Mouse (Mus musculus): ENCODE measurements around the gene Pomt1. TPM values are rescaled to one million over a fixed set of nuclear protein-coding genes. Genes with fewer than 3 reads are reported as not detected.
A peak's percentile ranks its signal among the peaks of the same experiment; 100 is the strongest.

Gene Pomt1
- polyA plus RNA-seq, 1 experiment from 2014 or later: 26.8 TPM

- 96% methylated on average over 5 of the region's 5 CpGs for WGBS
- no peak overlapping the region for H3K4me2 ChIP-seq (replicated peaks; ENCODE audit: low read depth, low read length)
- H3K27me3 ChIP-seq (ENCODE audit: control insufficient read depth, insufficient read depth, low read length): no peaks in the 10 kb centered on the region
- ATAC-seq (ENCODE audit: low FRiP score) (no peak), DNase-seq (ENCODE audit: low spot score) (no peak)
- no peaks in the 10 kb centered on the region for H3K4me1 ChIP-seq (replicated peaks; ENCODE audit: control insufficient read depth, insufficient read depth, low read length)
- H3K9me3 ChIP-seq (ENCODE audit: control insufficient read depth, low read length): no peaks in the 10 kb centered on the region
- H3K36me3 ChIP-seq (ENCODE audit: control insufficient read depth, insufficient read depth, low read length): peaks cover 56% of the 10 kb centered on the region
- no peak overlapping the region for H3K27ac ChIP-seq (ENCODE audit: low read depth, low read length)
- no peak overlapping the region for H3K4me3 ChIP-seq (ENCODE audit: low read depth, low read length)
- H3K9ac ChIP-seq (ENCODE audit: low read depth, low read length): no peak overlapping the region
Measured at GRCm38 (mm10) chr2:32218113-32218512, 18.3 kb upstream of the Pomt1 start.

- Histone ChIP-seq H3K27ac (ENCODE audit: low read depth, low read length) (no peak overlapping the region), H3K4me1 (replicated peaks; ENCODE audit: control insufficient read depth, insufficient read depth, low read length) (no peaks in the 10 kb centered on the region), H3K4me2 (replicated peaks; ENCODE audit: low read depth, low read length) (no peak overlapping the region), H3K36me3 (ENCODE audit: control insufficient read depth, insufficient read depth, low read length) (peaks cover 59% of the 10 kb centered on the region), H3K9ac (ENCODE audit: low read depth, low read length) (no peak overlapping the region), H3K27me3 (ENCODE audit: control insufficient read depth, insufficient read depth, low read length) (no peaks in the 10 kb centered on the region), H3K4me3 (ENCODE audit: low read depth, low read length) (no peak overlapping the region), H3K9me3 (ENCODE audit: control insufficient read depth, low read length) (no peaks in the 10 kb centered on the region)
- DNase-seq (ENCODE audit: low spot score) (no peak), ATAC-seq (ENCODE audit: low FRiP score) (no peak)
- WGBS: 85% methylated on average over 11 of the region's 11 CpGs
Measured at GRCm38 (mm10) chr2:32218541-32219334, 17.7 kb upstream of the Pomt1 start.

- 92% methylated on average over 14 of the region's 14 CpGs for WGBS
- no peaks in the 10 kb centered on the region for H3K4me1 ChIP-seq (replicated peaks; ENCODE audit: control insufficient read depth, insufficient read depth, low read length)
- DNase-seq (ENCODE audit: low spot score) (no peak), ATAC-seq (ENCODE audit: low FRiP score) (no peak)
- H3K4me2 ChIP-seq (replicated peaks; ENCODE audit: low read depth, low read length): no peak overlapping the region
- no peaks in the 10 kb centered on the region for H3K27me3 ChIP-seq (ENCODE audit: control insufficient read depth, insufficient read depth, low read length)
- H3K9me3 ChIP-seq (ENCODE audit: control insufficient read depth, low read length): no peaks in the 10 kb centered on the region
- H3K4me3 ChIP-seq (ENCODE audit: low read depth, low read length): no peak overlapping the region
- no peak overlapping the region for H3K27ac ChIP-seq (ENCODE audit: low read depth, low read length)
- peaks cover 61% of the 10 kb centered on the region for H3K36me3 ChIP-seq (ENCODE audit: control insufficient read depth, insufficient read depth, low read length)
- no peak overlapping the region for H3K9ac ChIP-seq (ENCODE audit: low read depth, low read length)
Measured at GRCm38 (mm10) chr2:32219501-32219900, 16.9 kb upstream of the Pomt1 start.

GRCm38 (mm10) chr2:32220021-32220420, 16.4 kb upstream of the Pomt1 start:
- no peaks in the 10 kb centered on the region for H3K27me3 ChIP-seq (ENCODE audit: control insufficient read depth, insufficient read depth, low read length)
- H3K9me3 ChIP-seq (ENCODE audit: control insufficient read depth, low read length): no peaks in the 10 kb centered on the region
- WGBS: 90% methylated on average over 6 of the region's 6 CpGs
- ATAC-seq (ENCODE audit: low FRiP score) (no peak), DNase-seq (ENCODE audit: low spot score) (no peak)
- no peak overlapping the region for H3K4me3 ChIP-seq (ENCODE audit: low read depth, low read length)
- H3K4me2 ChIP-seq (replicated peaks; ENCODE audit: low read depth, low read length): no peak overlapping the region
- H3K27ac ChIP-seq (ENCODE audit: low read depth, low read length): no peak overlapping the region
- H3K36me3 ChIP-seq (ENCODE audit: control insufficient read depth, insufficient read depth, low read length): peaks cover 59% of the 10 kb centered on the region
- no peak overlapping the region for H3K9ac ChIP-seq (ENCODE audit: low read depth, low read length)
- no peaks in the 10 kb centered on the region for H3K4me1 ChIP-seq (replicated peaks; ENCODE audit: control insufficient read depth, insufficient read depth, low read length)

- ATAC-seq (ENCODE audit: low FRiP score) (no peak), DNase-seq (ENCODE audit: low spot score) (no peak)
- H3K36me3 ChIP-seq (ENCODE audit: control insufficient read depth, insufficient read depth, low read length): peaks cover 55% of the 10 kb centered on the region
- no peaks in the 10 kb centered on the region for H3K9me3 ChIP-seq (ENCODE audit: control insufficient read depth, low read length)
- H3K4me3 ChIP-seq (ENCODE audit: low read depth, low read length): no peak overlapping the region
- H3K4me2 ChIP-seq (replicated peaks; ENCODE audit: low read depth, low read length): no peak overlapping the region
- no peaks in the 10 kb centered on the region for H3K27me3 ChIP-seq (ENCODE audit: control insufficient read depth, insufficient read depth, low read length)
- no peak overlapping the region for H3K27ac ChIP-seq (ENCODE audit: low read depth, low read length)
- no peaks in the 10 kb centered on the region for H3K4me1 ChIP-seq (replicated peaks; ENCODE audit: control insufficient read depth, insufficient read depth, low read length)
- WGBS: 94% methylated on average over 10 of the region's 10 CpGs
- no peak overlapping the region for H3K9ac ChIP-seq (ENCODE audit: low read depth, low read length)
Measured at GRCm38 (mm10) chr2:32220969-32221368, 15.4 kb upstream of the Pomt1 start.

- H3K36me3 ChIP-seq (ENCODE audit: control insufficient read depth, insufficient read depth, low read length): peaks cover 52% of the 10 kb centered on the region
- no peaks in the 10 kb centered on the region for H3K4me1 ChIP-seq (replicated peaks; ENCODE audit: control insufficient read depth, insufficient read depth, low read length)
- no peaks in the 10 kb centered on the region for H3K27me3 ChIP-seq (ENCODE audit: control insufficient read depth, insufficient read depth, low read length)
- H3K9me3 ChIP-seq (ENCODE audit: control insufficient read depth, low read length): no peaks in the 10 kb centered on the region
- H3K9ac ChIP-seq (ENCODE audit: low read depth, low read length): no peak overlapping the region
- ATAC-seq (ENCODE audit: low FRiP score) (no peak), DNase-seq (ENCODE audit: low spot score) (no peak)
- no peak overlapping the region for H3K4me3 ChIP-seq (ENCODE audit: low read depth, low read length)
- H3K4me2 ChIP-seq (replicated peaks; ENCODE audit: low read depth, low read length): no peak overlapping the region
- 91% methylated on average over 7 of the region's 7 CpGs for WGBS
- no peak overlapping the region for H3K27ac ChIP-seq (ENCODE audit: low read depth, low read length)
Measured at GRCm38 (mm10) chr2:32221577-32221976, 14.8 kb upstream of the Pomt1 start.

- Histone ChIP-seq H3K4me1 (replicated peaks; ENCODE audit: control insufficient read depth, insufficient read depth, low read length) (no peaks in the 10 kb centered on the region), H3K4me3 (ENCODE audit: low read depth, low read length) (no peak overlapping the region), H3K27ac (ENCODE audit: low read depth, low read length) (no peak overlapping the region), H3K9ac (ENCODE audit: low read depth, low read length) (no peak overlapping the region), H3K4me2 (replicated peaks; ENCODE audit: low read depth, low read length) (no peak overlapping the region), H3K27me3 (ENCODE audit: control insufficient read depth, insufficient read depth, low read length) (no peaks in the 10 kb centered on the region), H3K9me3 (ENCODE audit: control insufficient read depth, low read length) (no peaks in the 10 kb centered on the region), H3K36me3 (ENCODE audit: control insufficient read depth, insufficient read depth, low read length) (peaks cover 53% of the 10 kb centered on the region)
- no peak for DNase-seq (ENCODE audit: low spot score)
- WGBS: 89% methylated on average over 10 of the region's 10 CpGs
- no peak for ATAC-seq (ENCODE audit: low FRiP score)
Measured at GRCm38 (mm10) chr2:32222057-32222456, 14.3 kb upstream of the Pomt1 start.

GRCm38 (mm10) chr2:32235433-32235832, 957 bp upstream of the Pomt1 start:
- WGBS: 38% methylated on average over 7 of the region's 7 CpGs
- no peaks in the 10 kb centered on the region for H3K4me1 ChIP-seq (replicated peaks; ENCODE audit: control insufficient read depth, insufficient read depth, low read length)
- peak overlapping the region; percentile 86 for H3K4me2 ChIP-seq (replicated peaks; ENCODE audit: low read depth, low read length)
- peaks cover 12% of the 10 kb centered on the region for H3K36me3 ChIP-seq (ENCODE audit: control insufficient read depth, insufficient read depth, low read length)
- no peaks in the 10 kb centered on the region for H3K27me3 ChIP-seq (ENCODE audit: control insufficient read depth, insufficient read depth, low read length)
- DNase-seq (ENCODE audit: low spot score) (no peak), ATAC-seq (ENCODE audit: low FRiP score) (no peak)
- peak overlapping the region; percentile 68 for H3K4me3 ChIP-seq (ENCODE audit: low read depth, low read length)
- H3K27ac ChIP-seq (ENCODE audit: low read depth, low read length): peak overlapping the region; percentile 79
- peak overlapping the region; percentile 79 for H3K9ac ChIP-seq (ENCODE audit: low read depth, low read length)
- no peaks in the 10 kb centered on the region for H3K9me3 ChIP-seq (ENCODE audit: control insufficient read depth, low read length)
